Mouse (Mus musculus) right cerebral cortex, adult 2 months (tissue): ENCODE measurements around the gene Gnaq.
"Not testable (repeated sequence)": the region's sequence is repeated elsewhere in the genome, so short reads cannot be mapped to it uniquely, and the experiment has no call there.

ENCODE experiments used
- DNase-seq, 2 experiments: peaks; one replicate each; pipeline ENCODE4 v3.0.0; 2021 to 2022; ENCODE audit warnings: low spot score in 2 of 2

Gnaq gene

GRCm38 (mm10) chr19:16259786-16260434 lies 127.3 kb downstream of the Gnaq start:
- peak; percentile 23 to 24 for DNase-seq

- no peak for DNase-seq
These were observed 127.8 kb downstream of the Gnaq start for GRCm38 (mm10) chr19:16260435-16260832.

GRCm38 (mm10) chr19:16260973-16261372 lies 128.3 kb downstream of the Gnaq start:
- DNase-seq, result no peak

- no peak for DNase-seq
These were observed 129.0 kb downstream of the Gnaq start for GRCm38 (mm10) chr19:16261631-16262030.

- DNase-seq, result peak; percentile 46 to 52
These were observed 129.7 kb downstream of the Gnaq start for GRCm38 (mm10) chr19:16262340-16262739.

GRCm38 (mm10) chr19:16267362-16267761 lies 134.7 kb downstream of the Gnaq start:
- not testable (repeated sequence) for DNase-seq

GRCm38 (mm10) chr19:16270236-16270635 lies 137.6 kb downstream of the Gnaq start:
- DNase-seq, result no peak

- no peak for DNase-seq
These were observed 138.4 kb downstream of the Gnaq start for GRCm38 (mm10) chr19:16271002-16271401.

GRCm38 (mm10) chr19:16273021-16273420 lies 140.4 kb downstream of the Gnaq start:
- DNase-seq, result peak in 1 of 2 experiments; percentile 0

- no peak for DNase-seq
These were observed 147.6 kb downstream of the Gnaq start for GRCm38 (mm10) chr19:16280231-16280630.

- no peak for DNase-seq
These were observed 152.7 kb downstream of the Gnaq start for GRCm38 (mm10) chr19:16285051-16286028.

GRCm38 (mm10) chr19:16286451-16287175 lies 154.0 kb downstream of the Gnaq start:
- no peak for DNase-seq

GRCm38 (mm10) chr19:16287307-16287706 lies 154.7 kb downstream of the Gnaq start:
- DNase-seq, result no peak

GRCm38 (mm10) chr19:16287971-16288370 lies 155.3 kb downstream of the Gnaq start:
- DNase-seq, result no peak

- DNase-seq, result no peak
These were observed 158.5 kb downstream of the Gnaq start for GRCm38 (mm10) chr19:16291088-16291487.

GRCm38 (mm10) chr19:16292056-16292608 lies 159.5 kb downstream of the Gnaq start:
- no peak for DNase-seq

GRCm38 (mm10) chr19:16292978-16293377 lies 160.3 kb downstream of the Gnaq start:
- DNase-seq, result no peak

- DNase-seq, result no peak
These were observed 167.8 kb downstream of the Gnaq start for GRCm38 (mm10) chr19:16300413-16300812.

- no peak for DNase-seq
These were observed 168.7 kb downstream of the Gnaq start for GRCm38 (mm10) chr19:16301336-16301735.

GRCm38 (mm10) chr19:16309031-16309430 lies 176.4 kb downstream of the Gnaq start:
- DNase-seq, result no peak

GRCm38 (mm10) chr19:16314295-16314821 lies 181.7 kb downstream of the Gnaq start:
- no peak for DNase-seq

GRCm38 (mm10) chr19:16315525-16315924 lies 182.9 kb downstream of the Gnaq start:
- DNase-seq, result no peak
